ENCODE assay signal across 24 mouse cellular contexts in genomic region chr19:19848152-19848551, GRCm38 (mm10).
DNase-seq lines count a peak whose midpoint lies in the region; ATAC-seq and TF ChIP-seq lines count a peak whose summit lies in the region.
"Had no signal": no experiment of that assay in that cellular context is flagged by ENCODE, and none has a peak within 500 bp of the region (broad histone marks: within the 10 kb centered on the region; RNA-seq: fewer than 3 reads in every experiment).

No protein-coding gene starts in this region.

- WGBS in heart, embryonic 16.5 days: 37% methylated on average over 4 of the region's 4 CpGs
- 57% methylated on average over 4 of the region's 4 CpGs for WGBS in heart, embryonic 10.5 days
- 44% methylated on average over 4 of the region's 4 CpGs for WGBS in hindbrain, postnatal 0 days
- WGBS in hindbrain, embryonic 13.5 days: 68% methylated on average over 4 of the region's 4 CpGs

- no peak for TF ChIP-seq CTCF in hindbrain, postnatal 0 days (IDR thresholded peaks at IDR 0.05; ENCODE audit: low read depth)
- no peak for TF ChIP-seq CTCF in brain, embryonic 14.5 days (IDR thresholded peaks at IDR 0.05; ENCODE audit: borderline replicate concordance, extremely low read depth, insufficient read depth, insufficient read length)

- no peaks in the 10 kb centered on the region for H3K9me3 ChIP-seq in heart, embryonic 16.5 days (replicated peaks; ENCODE audit: control insufficient read depth, low read length)
- no peaks in the 10 kb centered on the region for H3K9me3 ChIP-seq in heart, embryonic 10.5 days
- no peaks in the 10 kb centered on the region for H3K9me3 ChIP-seq in hindbrain, postnatal 0 days (ENCODE audit: low read length)
- H3K9me3 ChIP-seq in hindbrain, embryonic 13.5 days: no peaks in the 10 kb centered on the region
- H3K9me3 ChIP-seq: forebrain, embryonic 10.5 days; forebrain, embryonic 13.5 days; G1E; hindbrain, embryonic 10.5 days had no signal

- H3K4me3 ChIP-seq in heart, embryonic 16.5 days (ENCODE audit: low read length): no peak overlapping the region
- H3K4me3 ChIP-seq in heart, embryonic 10.5 days: no peak overlapping the region
- H3K4me3 ChIP-seq in hindbrain, postnatal 0 days (ENCODE audit: low read length): no peak overlapping the region
- no peak overlapping the region for H3K4me3 ChIP-seq in hindbrain, embryonic 13.5 days
- H3K4me3 ChIP-seq: forebrain, embryonic 10.5 days; forebrain, embryonic 13.5 days; heart, adult 2 months; hindbrain, embryonic 10.5 days had no signal

- no peaks in the 10 kb centered on the region for H3K27me3 ChIP-seq in heart, embryonic 16.5 days (ENCODE audit: control insufficient read depth, insufficient read depth, low read length)
- H3K27me3 ChIP-seq in heart, embryonic 10.5 days (ENCODE audit: insufficient read depth, poor library complexity, severe bottlenecking): no peaks in the 10 kb centered on the region
- H3K27me3 ChIP-seq in hindbrain, postnatal 0 days (ENCODE audit: insufficient read depth, low read length): no peaks in the 10 kb centered on the region
- H3K27me3 ChIP-seq in hindbrain, embryonic 13.5 days: no peaks in the 10 kb centered on the region
- H3K27me3 ChIP-seq: CH12.LX; forebrain, embryonic 13.5 days had no signal

- H3K27ac ChIP-seq in heart, embryonic 16.5 days (ENCODE audit: low read length): no peak overlapping the region
- H3K27ac ChIP-seq in heart, embryonic 10.5 days: no peak overlapping the region
- no peak overlapping the region for H3K27ac ChIP-seq in hindbrain, postnatal 0 days
- no peak overlapping the region for H3K27ac ChIP-seq in hindbrain, embryonic 13.5 days
- H3K27ac ChIP-seq: forebrain, embryonic 10.5 days; forebrain, embryonic 13.5 days; heart, adult 2 months; hindbrain, embryonic 10.5 days; hindbrain, embryonic 14.5 days had no signal

- peak; percentile 70; the same call in 1 of the 2 replicates for ATAC-seq in heart, embryonic 16.5 days (replicated peaks; ENCODE audit: extremely low read depth, insufficient read depth, low FRiP score)
- ATAC-seq in hindbrain, postnatal 0 days: no peak
- no peak for ATAC-seq in hindbrain, embryonic 13.5 days (ENCODE audit: low FRiP score)
- ATAC-seq: forebrain, embryonic 13.5 days; forebrain, embryonic 16.5 days; intestine, postnatal 0 days had no signal

- H3K9ac ChIP-seq in heart, embryonic 16.5 days (ENCODE audit: low read length): no peak overlapping the region
- no peak overlapping the region for H3K9ac ChIP-seq in hindbrain, postnatal 0 days (replicated peaks; ENCODE audit: low read length)
- no peak overlapping the region for H3K9ac ChIP-seq in hindbrain, embryonic 13.5 days
- H3K9ac ChIP-seq: forebrain, embryonic 13.5 days; hindbrain, embryonic 14.5 days had no signal

- no peak for TF ChIP-seq POLR2A in brain, embryonic 14.5 days (IDR thresholded peaks at IDR 0.05; ENCODE audit: borderline replicate concordance, extremely low read depth, insufficient read depth, insufficient read length, poor library complexity, severe bottlenecking)

- H3K36me3 ChIP-seq in heart, embryonic 16.5 days (ENCODE audit: control insufficient read depth, insufficient read depth): no peaks in the 10 kb centered on the region
- no peaks in the 10 kb centered on the region for H3K36me3 ChIP-seq in heart, embryonic 10.5 days
- H3K36me3 ChIP-seq in hindbrain, postnatal 0 days (ENCODE audit: insufficient read depth, low read length): no peaks in the 10 kb centered on the region
- H3K36me3 ChIP-seq in hindbrain, embryonic 13.5 days: no peaks in the 10 kb centered on the region
- H3K36me3 ChIP-seq: forebrain, embryonic 10.5 days; G1E; hindbrain, embryonic 10.5 days had no signal

- no peak for DNase-seq in heart, embryonic 10.5 days (ENCODE audit: low spot score)
- DNase-seq in hindbrain, postnatal 0 days (ENCODE audit: low spot score): peak; percentile 7
- DNase-seq in brain, embryonic 14.5 days (ENCODE audit: low read depth): peak; percentile 5
- DNase-seq in kidney, postnatal 25 days: no peak
- no peak for DNase-seq in adrenal gland, adult 8-10 months
- DNase-seq: adrenal gland, adult 2 months; adrenal gland, postnatal 25 days; B cell, adult 2 months; cerebellum, adult 18-20 months; cerebellum, adult 9-10 months; cerebellum, postnatal 14 days; gastrocnemius, postnatal 10 days; gastrocnemius, postnatal 36 days; heart, adult 2 months had no signal

- H3K4me2 ChIP-seq in heart, embryonic 16.5 days (ENCODE audit: low read depth, low read length): no peak overlapping the region
- H3K4me2 ChIP-seq in hindbrain, postnatal 0 days (ENCODE audit: low read depth, low read length): no peak overlapping the region
- H3K4me2 ChIP-seq in hindbrain, embryonic 13.5 days: no peak overlapping the region
- H3K4me2 ChIP-seq: forebrain, embryonic 13.5 days; hindbrain, embryonic 14.5 days had no signal

- no peaks in the 10 kb centered on the region for H3K4me1 ChIP-seq in heart, embryonic 16.5 days (ENCODE audit: control insufficient read depth, insufficient read depth, low read length)
- no peaks in the 10 kb centered on the region for H3K4me1 ChIP-seq in heart, embryonic 10.5 days
- no peaks in the 10 kb centered on the region for H3K4me1 ChIP-seq in hindbrain, postnatal 0 days (ENCODE audit: insufficient read depth, low read length)
- H3K4me1 ChIP-seq in hindbrain, embryonic 13.5 days (replicated peaks): no peaks in the 10 kb centered on the region
- H3K4me1 ChIP-seq: forebrain, embryonic 10.5 days; forebrain, embryonic 13.5 days; hindbrain, embryonic 10.5 days had no signal

Comparison
In these comparisons a context has a peak if more than half of its experiments do, and no peak if none do; other contexts are left out.
1. DNase-seq: peak in hindbrain, postnatal 0 days (single experiment) and brain, embryonic 14.5 days (single experiment); none in heart, embryonic 10.5 days (single experiment), kidney, postnatal 25 days (0 of 2) and adrenal gland, adult 8-10 months (single experiment).